Mouse (Mus musculus): ENCODE data around the gene Klf3.

DNA sequence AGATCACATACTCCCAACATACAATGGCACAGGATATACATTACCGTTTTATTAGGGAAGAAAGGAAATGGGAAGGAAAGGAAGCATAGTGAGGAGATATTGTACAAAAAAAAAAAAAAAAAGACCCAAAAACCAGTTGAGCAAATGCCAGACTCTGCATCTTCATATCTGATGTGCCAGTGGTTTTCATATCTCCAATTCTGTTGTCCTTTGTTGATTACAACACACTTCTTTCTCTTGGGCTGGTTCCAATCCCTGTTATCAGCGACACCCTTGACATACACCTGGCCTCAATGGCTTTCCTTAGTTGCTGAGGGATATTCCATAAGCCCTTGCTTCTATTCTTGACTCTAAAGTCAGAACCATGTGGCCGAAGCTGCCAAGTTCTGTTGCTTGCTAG is 41.4 kb downstream of the Klf3 start:
- TF ChIP-seq POLR2A (IDR thresholded peaks at IDR 0.05; ENCODE audit: low read depth, low read length) (no peak), CTCF (IDR thresholded peaks at IDR 0.05; ENCODE audit: extremely low read depth, insufficient read depth, insufficient read length, insufficient replicate concordance) (no peak)

Measured in spleen, adult 2 months (tissue).